Mouse (Mus musculus) embryonic fibroblast, embryonic 13.5 days (primary cell): Measurements from ENCODE around the gene Tmem117.

Source experiments
- CTCF ChIP-seq: IDR thresholded peaks from 2 replicates; pipeline ENCODE4 v1.5.1; 2011; ENCODE audit warnings: mild to moderate bottlenecking, control low read depth, low read length, moderate library complexity, borderline replicate concordance; ENCODE audit not compliant: insufficient read depth
- POLR2A ChIP-seq: IDR thresholded peaks from 2 replicates; pipeline ENCODE4 v1.6.1; 2011; ENCODE audit warnings: low read depth, mild to moderate bottlenecking, control low read depth, low read length, moderate library complexity

DNA sequence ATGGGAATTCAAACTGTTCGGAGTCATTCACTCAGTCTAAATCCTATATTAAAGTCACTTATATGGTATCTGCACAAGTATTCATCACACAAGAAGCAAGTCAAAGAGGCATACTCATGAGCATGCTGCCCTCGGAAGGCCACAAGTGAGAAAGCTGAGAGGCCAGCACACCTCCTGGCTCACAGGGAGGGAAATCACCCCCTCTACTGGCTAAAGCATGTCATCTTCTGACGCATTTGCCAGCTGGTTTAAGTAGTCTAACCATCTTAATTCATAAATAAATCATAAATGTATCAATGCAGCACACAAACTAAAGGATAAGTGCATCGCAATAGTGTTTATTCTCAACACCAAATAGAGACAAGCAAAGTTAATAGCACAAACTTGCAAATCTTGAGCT lies 44.3 kb upstream of the Tmem117 start:
- TF ChIP-seq CTCF (no peak), POLR2A (no peak)
